Mouse (Mus musculus): Measurements from ENCODE around the gene Usp22.

Usp22 gene

DNA sequence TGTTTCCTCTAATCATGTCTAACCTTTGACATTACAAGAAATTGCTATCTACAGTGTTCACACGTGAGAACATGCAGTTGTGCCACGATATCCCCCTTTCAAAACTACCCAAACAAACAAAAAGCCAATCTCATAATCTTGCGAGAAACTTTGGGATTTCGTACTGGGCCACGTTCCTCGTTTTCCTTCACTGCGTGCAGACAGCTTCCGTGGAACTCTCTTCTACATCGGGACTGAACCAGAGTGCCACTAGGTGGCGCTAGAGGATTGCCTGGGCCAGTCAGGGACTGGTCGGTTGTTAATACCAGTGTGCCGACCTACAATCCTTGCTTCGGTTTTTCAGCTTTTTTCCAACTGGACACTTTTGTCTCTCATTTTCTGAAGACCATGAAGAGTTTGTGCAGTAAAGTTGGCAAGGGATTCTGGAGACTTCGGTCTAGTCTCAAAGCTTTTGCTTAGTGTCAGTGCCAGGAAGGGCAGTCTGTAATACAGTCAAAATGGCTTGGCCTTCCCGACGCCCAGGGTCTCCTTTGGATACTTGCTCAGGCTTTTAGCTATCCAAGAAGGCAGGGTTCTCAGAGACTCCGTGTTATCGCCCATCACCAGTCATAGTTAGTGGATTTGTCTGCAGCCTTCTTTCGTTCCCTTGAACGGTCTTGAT lies 70.5 kb downstream of the Usp22 start:
- peak; percentile 91 for DNase-seq (ENCODE audit: low spot score)

GRCm38 (mm10) chr11:61102397-61103339 lies 72.2 kb downstream of the Usp22 start:
- no peak for DNase-seq (ENCODE audit: low spot score)

Measured in ovary, postnatal 14 days (tissue).